Mouse (Mus musculus): ENCODE data around the gene Tex11. TPM values are rescaled to one million over a fixed set of nuclear protein-coding genes. Genes with fewer than 3 reads are reported as not detected.

Gene Tex11
- polyA plus RNA-seq, 1 experiment from 2014 or later: 0.04 TPM

Other genes with a start within 250 kb of the Tex11 start
- 5.0 and 5.6 TPM in 2 replicates for gene Slc7a3, start 26.4 kb upstream of the Tex11 start, polyA plus RNA-seq (2015; fragmentation: Nextera tagmentation; extraction: Ambion mirVana)
- 42.2 and 48.0 TPM in 2 replicates for gene Snx12, start 162.9 kb upstream of the Tex11 start, polyA plus RNA-seq (2015; fragmentation: Nextera tagmentation; extraction: Ambion mirVana)
- 0.88 and 1.0 TPM in 2 replicates for gene Foxo4, start 194.9 kb upstream of the Tex11 start, polyA plus RNA-seq (2015; fragmentation: Nextera tagmentation; extraction: Ambion mirVana)
- gene Gm614, start 204.3 kb upstream of the Tex11 start, polyA plus RNA-seq (2015; fragmentation: Nextera tagmentation; extraction: Ambion mirVana): not detected in 2 replicates
- gene Il2rg, start 208.6 kb upstream of the Tex11 start, polyA plus RNA-seq (2015; fragmentation: Nextera tagmentation; extraction: Ambion mirVana): 6.1 and 27.4 TPM in 2 replicates
- gene Gm20489, start 209.4 kb upstream of the Tex11 start, polyA plus RNA-seq (2015; fragmentation: Nextera tagmentation; extraction: Ambion mirVana): not detected in 2 replicates
- gene Med12, start 214.4 kb upstream of the Tex11 start, polyA plus RNA-seq (2015; fragmentation: Nextera tagmentation; extraction: Ambion mirVana): 21.9 and 23.7 TPM in 2 replicates
- gene Nlgn3, start 239.5 kb upstream of the Tex11 start, polyA plus RNA-seq (2015; fragmentation: Nextera tagmentation; extraction: Ambion mirVana): 72.1 and 77.2 TPM in 2 replicates

Data from neural tube, embryonic 15.5 days (tissue).